Mouse (Mus musculus) heart, embryonic 14.5 days (tissue): Measurements from ENCODE around the gene Olfr1367. TPM values are rescaled to one million over a fixed set of nuclear protein-coding genes. Genes with fewer than 3 reads are reported as not detected.
"Not testable (repeated sequence)": the region's sequence is repeated elsewhere in the genome, so short reads cannot be mapped to it uniquely, and the experiment has no call there.

Experiments used
- ATAC-seq: fragments of 200-750 bp; cut with Nextera tagmentation; 2 replicates; pipeline ENCODE4 v1.8.0; 2017; ENCODE audit warnings: low read depth, moderate TSS enrichment; ENCODE audit not compliant: insufficient number of reproducible peaks, insufficient read depth, low FRiP score
- H3K27ac ChIP-seq, 2 experiments: fragments of 200-500 bp in 1 of 2; fragments of 300-500 bp in 1 of 2; sonication (generic) in 1 of 2; replicated peaks in 1 of 2; 2 replicates each; pipeline ENCODE4 v1.5.1; 2012 to 2014; ENCODE audit warnings: low read depth in 2 of 2, low read length in 2 of 2, control low read depth in 1 of 2, mild to moderate bottlenecking in 1 of 2, mixed read lengths in 1 of 2; ENCODE audit not compliant: control insufficient read depth in 1 of 2, insufficient read depth in 1 of 2
- H3K27me3 ChIP-seq: fragments of 300-500 bp; sonication (generic); 2 replicates; pipeline ENCODE4 v1.6.1; 2014; ENCODE audit warnings: mild to moderate bottlenecking, low read length, control low read depth; ENCODE audit not compliant: control insufficient read depth, insufficient read depth
- H3K36me3 ChIP-seq: fragments of 300-500 bp; sonication (generic); 2 replicates; pipeline ENCODE4 v1.6.1; 2014; ENCODE audit warnings: mild to moderate bottlenecking, control low read depth, low read length, mixed read lengths; ENCODE audit not compliant: control insufficient read depth, insufficient read depth
- H3K4me1 ChIP-seq, 2 experiments: fragments of 200-500 bp in 1 of 2; fragments of 300-500 bp in 1 of 2; sonication (generic) in 1 of 2; 2 replicates each; pipeline ENCODE4 v1.6.1; 2012 to 2014; ENCODE audit warnings: low read length in 2 of 2, control low read depth in 1 of 2, mixed read lengths in 1 of 2; ENCODE audit not compliant: control insufficient read depth in 2 of 2, insufficient read depth in 2 of 2
- H3K4me2 ChIP-seq: fragments of 300-500 bp; sonication (generic); 2 replicates; pipeline ENCODE4 v1.6.1; 2014; ENCODE audit warnings: mild to moderate bottlenecking, low read length
- H3K4me3 ChIP-seq, 2 experiments: fragments of 200-500 bp in 1 of 2; fragments of 300-500 bp in 1 of 2; sonication (generic) in 1 of 2; 2 replicates each; pipeline ENCODE4 v1.5.1; 2012 to 2014; ENCODE audit warnings: low read length in 2 of 2, mild to moderate bottlenecking in 2 of 2, control low read depth in 1 of 2, low read depth in 1 of 2, moderate library complexity in 1 of 2; ENCODE audit not compliant: control insufficient read depth in 1 of 2, insufficient read depth in 1 of 2
- H3K9ac ChIP-seq: fragments of 300-500 bp; sonication (generic); 2 replicates; pipeline ENCODE4 v1.6.1; 2014; ENCODE audit warnings: mild to moderate bottlenecking, low read length
- H3K9me3 ChIP-seq: fragments of 300-500 bp; sonication (generic); 2 replicates; pipeline ENCODE4 v1.6.1; 2016; ENCODE audit warnings: low read length, control low read depth; ENCODE audit not compliant: control insufficient read depth
- WGBS: fragments of 180-500 bp; shearing (Covaris S2); extraction: QIAGEN DNeasy Blood & Tissue Kit; methylation state at CpG from one replicate; pipeline ENCODE4 v1.1.7; 2014; 5-methylcytosine and 5-hydroxymethylcytosine counted together
- microRNA-seq: library from miRNA; unstranded; fragments of <30 nt; microRNA quantifications from one replicate; pipeline ENCODE4, GENCODE M21; 2016
- polyA plus RNA-seq: library from polyadenylated mRNA; unstranded; fragments of >200 nt; fragmentation: Nextera tagmentation; extraction: Ambion mirVana; gene quantifications from 2 replicates; pipeline ENCODE4 v1.2.1, GENCODE M21; 2014

Gene Olfr1367
- polyA plus RNA-seq, 1 experiment from 2014 or later = not detected

- WGBS = 92% methylated on average over 18 of the region's 18 CpGs
Observed at GRCm38 (mm10) chr13:21396048-21396447, 49.3 kb downstream of the Olfr1367 start.

GRCm38 (mm10) chr13:21397486-21397885 lies 50.8 kb downstream of the Olfr1367 start:
- Histone ChIP-seq H3K9ac (no peak overlapping the region), H3K4me3 (no peak overlapping the region), H3K4me1 (peaks cover 2 to 18% of the 10 kb centered on the region in 2 experiments; a peak in 3 of 4 replicates), H3K27me3 (no peaks in the 10 kb centered on the region), H3K4me2 (no peak overlapping the region), H3K9me3 (no peaks in the 10 kb centered on the region), H3K36me3 (peaks cover 76% of the 10 kb centered on the region), H3K27ac (no peak overlapping the region)
- no peak for ATAC-seq
- 87% methylated on average over 2 of the region's 2 CpGs for whole genome bisulfite sequencing

More at GRCm38 (mm10) chr13:21396048-21396447, 49.3 kb downstream of the Olfr1367 start:
- Histone ChIP-seq H3K4me1 (peaks cover 2 to 12% of the 10 kb centered on the region in 2 experiments; a peak in 3 of 4 replicates), H3K36me3 (peaks cover 91% of the 10 kb centered on the region)
- H3K4me3 ChIP-seq, H3K27ac ChIP-seq, H3K9me3 ChIP-seq, H3K27me3 ChIP-seq, H3K9ac ChIP-seq, H3K4me2 ChIP-seq, ATAC-seq: not testable (repeated sequence)

Small RNAs within 50 kb of the gene (microRNA-seq; reads per million reads assigned to microRNA genes)
- gene Mir6942 = not detected

Other genes with a start within 250 kb of the Olfr1367 start
- gene Olfr1369-ps1, start 235.4 kb upstream of the Olfr1367 start, polyA plus RNA-seq = not detected in 2 replicates
- gene Olfr263, start 217.3 kb upstream of the Olfr1367 start, polyA plus RNA-seq = not detected in 2 replicates
- not detected in 2 replicates for gene Olfr1368, start 201.0 kb upstream of the Olfr1367 start, polyA plus RNA-seq
- gene Trim27, start 167.5 kb upstream of the Olfr1367 start, polyA plus RNA-seq = 71.9 and 80.1 TPM in 2 replicates
- gene Gpx5, start 54.2 kb upstream of the Olfr1367 start, polyA plus RNA-seq = not detected in 2 replicates
- gene Gpx6, start 34.8 kb upstream of the Olfr1367 start, polyA plus RNA-seq = not detected in 2 replicates
- gene Zscan12, start 15.9 kb downstream of the Olfr1367 start, polyA plus RNA-seq = 6.9 and 8.1 TPM in 2 replicates
- gene Zkscan3, start 55.8 kb downstream of the Olfr1367 start, polyA plus RNA-seq = 67.1 and 67.3 TPM in 2 replicates
- 2.4 and 3.6 TPM in 2 replicates for gene Pgbd1, start 94.1 kb downstream of the Olfr1367 start, polyA plus RNA-seq
- gene Zscan26, start 106.8 kb downstream of the Olfr1367 start, polyA plus RNA-seq = 28.1 and 29.9 TPM in 2 replicates
- 2.0 and 2.1 TPM in 2 replicates for gene Nkapl, start 121.6 kb downstream of the Olfr1367 start, polyA plus RNA-seq
- 1.7 and 1.9 TPM in 2 replicates for gene Zkscan4, start 132.0 kb downstream of the Olfr1367 start, polyA plus RNA-seq
- not detected in 2 replicates for gene Gm10065, start 132.5 kb downstream of the Olfr1367 start, polyA plus RNA-seq
- 0.57 and 0.61 TPM in 2 replicates for gene AK157302, start 148.3 kb downstream of the Olfr1367 start, polyA plus RNA-seq
- 15.0 and 17.5 TPM in 2 replicates for gene Gm11273, start 154.5 kb downstream of the Olfr1367 start, polyA plus RNA-seq
- gene Zkscan8, start 184.2 kb downstream of the Olfr1367 start, polyA plus RNA-seq = 6.3 and 7.2 TPM in 2 replicates
- gene Olfr1366, start 195.9 kb downstream of the Olfr1367 start, polyA plus RNA-seq = 0.07 and 0.11 TPM in 2 replicates
- not detected in 2 replicates for gene Olfr1535, start 213.0 kb downstream of the Olfr1367 start, polyA plus RNA-seq
- not detected in 2 replicates for gene Olfr1364, start 234.8 kb downstream of the Olfr1367 start, polyA plus RNA-seq